Mouse (Mus musculus): ENCODE measurements around the gene Ifnar2.

Ifnar2 gene

GRCm38 (mm10) chr16:91395633-91396392 is 23.2 kb downstream of the Ifnar2 start:
- no peak for DNase-seq

- DNase-seq: no peak
Observed at GRCm38 (mm10) chr16:91396844-91397537, 24.4 kb downstream of the Ifnar2 start.

- DNase-seq: no peak
Observed at GRCm38 (mm10) chr16:91398030-91398429, 25.4 kb downstream of the Ifnar2 start.

- no peak for DNase-seq
Observed at GRCm38 (mm10) chr16:91398944-91399343, 26.4 kb downstream of the Ifnar2 start.

GRCm38 (mm10) chr16:91401569-91402165 is 29.1 kb downstream of the Ifnar2 start:
- DNase-seq: no peak

- no peak for DNase-seq
Observed at GRCm38 (mm10) chr16:91403784-91404183, 31.2 kb downstream of the Ifnar2 start.

GRCm38 (mm10) chr16:91404187-91404586 is 31.6 kb downstream of the Ifnar2 start:
- no peak for DNase-seq

- DNase-seq: no peak
Observed at GRCm38 (mm10) chr16:91404828-91405577, 32.4 kb downstream of the Ifnar2 start.

GRCm38 (mm10) chr16:91405640-91406584 is 33.3 kb downstream of the Ifnar2 start, which contains the start of gene Il10rb:
Gene Il10rb (plus strand): TSS chr16:91406164.
- DNase-seq: peak; percentile 18

GRCm38 (mm10) chr16:91406585-91407220 is 34.1 kb downstream of the Ifnar2 start:
- DNase-seq: no peak

- DNase-seq: no peak
Observed at GRCm38 (mm10) chr16:91413102-91413844, 40.7 kb downstream of the Ifnar2 start.

- DNase-seq: no peak
Observed at GRCm38 (mm10) chr16:91415391-91416189, 43.0 kb downstream of the Ifnar2 start.

- no peak for DNase-seq
Observed at GRCm38 (mm10) chr16:91416357-91416756, 43.8 kb downstream of the Ifnar2 start.

GRCm38 (mm10) chr16:91416938-91417337 is 44.4 kb downstream of the Ifnar2 start:
- DNase-seq: no peak

GRCm38 (mm10) chr16:91418531-91418930 is 45.9 kb downstream of the Ifnar2 start:
- no peak for DNase-seq

- DNase-seq: no peak
Observed at GRCm38 (mm10) chr16:91425816-91426215, 53.2 kb downstream of the Ifnar2 start.

- no peak for DNase-seq
Observed at GRCm38 (mm10) chr16:91426586-91426985, 54.0 kb downstream of the Ifnar2 start.

GRCm38 (mm10) chr16:91427461-91427860 is 54.9 kb downstream of the Ifnar2 start:
- no peak for DNase-seq

GRCm38 (mm10) chr16:91428259-91428865 is 55.8 kb downstream of the Ifnar2 start:
- DNase-seq: no peak
